Comparison of ENCODE assay signal across 8 mouse cellular contexts in the genomic region with DNA sequence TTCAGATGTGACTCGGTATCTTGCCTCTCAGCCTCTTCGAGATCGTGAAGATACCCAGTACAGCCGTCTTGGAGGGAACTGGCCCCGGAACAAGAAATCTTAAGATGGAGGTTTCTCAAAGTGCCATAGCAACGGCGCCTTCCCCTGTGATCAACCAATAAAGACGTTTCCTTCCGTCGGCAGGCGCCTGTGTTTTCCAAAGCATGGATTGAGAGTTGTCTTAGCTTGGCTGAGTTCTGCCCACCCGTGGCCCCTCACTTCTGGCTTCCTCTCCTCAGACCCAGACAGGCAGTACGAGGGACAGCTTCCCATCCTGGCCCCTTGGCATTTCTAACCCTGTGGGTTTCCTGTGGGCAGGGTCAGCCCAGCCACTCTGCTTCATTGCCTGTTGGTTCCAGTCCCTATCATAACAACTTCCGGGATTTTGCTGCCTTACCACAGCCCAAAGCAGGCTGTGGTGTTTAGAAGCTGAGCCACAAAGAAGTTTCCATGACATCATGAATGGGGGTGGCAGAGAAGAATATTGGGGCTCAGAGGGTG. TPM values are rescaled to one million over a fixed set of nuclear protein-coding genes. Genes with fewer than 3 reads are reported as not detected.
DNase-seq lines count a peak whose midpoint lies in the region; ATAC-seq and TF ChIP-seq lines count a peak whose summit lies in the region.

No protein-coding gene starts in this region.

- H3K9me3 ChIP-seq in kidney, embryonic 16.5 days (ENCODE audit: low read length) = no peaks in the 10 kb centered on the region
- no peaks in the 10 kb centered on the region for H3K9me3 ChIP-seq in liver, embryonic 14.5 days (ENCODE audit: control insufficient read depth, low read length)
- no peaks in the 10 kb centered on the region for H3K9me3 ChIP-seq in intestine, postnatal 0 days (ENCODE audit: control insufficient read depth)

- no peak for ATAC-seq in kidney, embryonic 16.5 days (ENCODE audit: low FRiP score, low TSS enrichment)
- peak; percentile 47; the same call in 1 of the 2 replicates for ATAC-seq in liver, embryonic 14.5 days (ENCODE audit: insufficient read depth)
- no peak for ATAC-seq in intestine, postnatal 0 days

- no peak overlapping the region for H3K4me3 ChIP-seq in kidney, adult 2 months (ENCODE audit: insufficient read depth, low read depth, low read length)
- H3K4me3 ChIP-seq in kidney, embryonic 16.5 days (ENCODE audit: low read length) = no peak overlapping the region
- peak overlapping the region in 1 of 2 experiments; percentile 26; a peak in 1 of 4 replicates for H3K4me3 ChIP-seq in liver, embryonic 14.5 days (ENCODE audit: insufficient read depth in 1 of 2, low read depth in 2 of 2, low read length in 2 of 2)
- H3K4me3 ChIP-seq in intestine, postnatal 0 days (ENCODE audit: low read depth, low read length) = no peak overlapping the region

- 52% methylated on average over 14 of the region's 14 CpGs for WGBS in kidney, adult 2 months
- WGBS in kidney, embryonic 16.5 days = 69% methylated on average over 14 of the region's 14 CpGs
- WGBS in liver, embryonic 14.5 days (ENCODE audit: insufficient replicate concordance) = 7% methylated on average over 14 of the region's 14 CpGs
- WGBS in intestine, postnatal 0 days = 63% methylated on average over 14 of the region's 14 CpGs

- TF ChIP-seq EP300 in liver, embryonic 14.5 days (IDR thresholded peaks at IDR 0.05; ENCODE audit: low read depth) = no peak

- H3K9ac ChIP-seq in kidney, embryonic 16.5 days (replicated peaks; ENCODE audit: low read length) = no peak overlapping the region
- H3K9ac ChIP-seq in liver, embryonic 14.5 days (replicated peaks) = no peak overlapping the region
- H3K9ac ChIP-seq in intestine, postnatal 0 days (ENCODE audit: low read depth, low read length) = no peak overlapping the region

- H3K4me1 ChIP-seq in kidney, adult 2 months (ENCODE audit: control insufficient read depth, insufficient read depth, low read length) = no peaks in the 10 kb centered on the region
- H3K4me1 ChIP-seq in kidney, embryonic 16.5 days (ENCODE audit: insufficient read depth, low read length) = no peaks in the 10 kb centered on the region
- H3K4me1 ChIP-seq in liver, embryonic 14.5 days (replicated peaks; ENCODE audit: control insufficient read depth in 2 of 2, insufficient read depth in 2 of 2, low read length in 1 of 2) = no peaks in the 10 kb centered on the region
- H3K4me1 ChIP-seq in intestine, postnatal 0 days (replicated peaks; ENCODE audit: control insufficient read depth, insufficient read depth, low read length) = no peaks in the 10 kb centered on the region

- no peak for TF ChIP-seq CTCF in kidney, adult 2 months (conservative IDR thresholded peaks at IDR 0.05; ENCODE audit: insufficient read depth, insufficient read length, low read depth, low read length)
- no peak for TF ChIP-seq CTCF in liver, embryonic 14.5 days (IDR thresholded peaks at IDR 0.05; ENCODE audit: low read depth)
- no peak for TF ChIP-seq CTCF in intestine, postnatal 0 days (IDR thresholded peaks at IDR 0.05; ENCODE audit: low read depth)

- no peak overlapping the region for H3K4me2 ChIP-seq in kidney, embryonic 16.5 days (replicated peaks; ENCODE audit: low read depth, low read length)
- peak overlapping the region; percentile 39 for H3K4me2 ChIP-seq in liver, embryonic 14.5 days (ENCODE audit: low read depth)
- H3K4me2 ChIP-seq in intestine, postnatal 0 days (replicated peaks; ENCODE audit: low read depth) = no peak overlapping the region

- DNase-seq in kidney, adult 2 months = peak; percentile 39
- DNase-seq in heart, adult 18-20 months = peak; percentile 15 to 62
- DNase-seq in liver, embryonic 14.5 days (ENCODE audit: low read depth in 3 of 3, low spot score in 3 of 3) = peak in 1 of 3 experiments; percentile 40
- peak; percentile 33 to 45 for DNase-seq in spleen, postnatal 14 days (ENCODE audit: low spot score in 2 of 2)
- no peak for DNase-seq in cerebellum, adult 18-20 months
- DNase-seq in cerebellum, postnatal 4 days (ENCODE audit: low spot score in 2 of 2) = no peak

- 0 out of 2 replicates have a peak, but pooled peaks cover 1% of the 10 kb centered on the region for H3K27me3 ChIP-seq in kidney, adult 2 months (replicated peaks; ENCODE audit: control insufficient read depth, insufficient read depth, low read length)
- H3K27me3 ChIP-seq in kidney, embryonic 16.5 days (ENCODE audit: insufficient read depth, low read length) = no peaks in the 10 kb centered on the region
- no peaks in the 10 kb centered on the region for H3K27me3 ChIP-seq in liver, embryonic 14.5 days (ENCODE audit: control insufficient read depth, insufficient read depth, low read length)
- no peaks in the 10 kb centered on the region; the same call in 1 of the 2 replicates for H3K27me3 ChIP-seq in intestine, postnatal 0 days (replicated peaks; ENCODE audit: control insufficient read depth, insufficient read depth, low read length)

- H3K27ac ChIP-seq in kidney, adult 2 months (ENCODE audit: insufficient read depth, low read depth, low read length) = no peak overlapping the region
- H3K27ac ChIP-seq in kidney, embryonic 16.5 days (ENCODE audit: low read length) = no peak overlapping the region
- H3K27ac ChIP-seq in liver, embryonic 14.5 days = no peak overlapping the region
- H3K27ac ChIP-seq in intestine, postnatal 0 days (ENCODE audit: low read depth, low read length) = no peak overlapping the region

- no peak for TF ChIP-seq POLR2A in kidney, adult 2 months (IDR thresholded peaks at IDR 0.05; ENCODE audit: low read depth, low read length)

- H3K36me3 ChIP-seq in kidney, adult 2 months (ENCODE audit: control insufficient read depth, insufficient read depth, low read length) = no peaks in the 10 kb centered on the region
- H3K36me3 ChIP-seq in kidney, embryonic 16.5 days (ENCODE audit: insufficient read depth, low read length) = no peaks in the 10 kb centered on the region
- H3K36me3 ChIP-seq in liver, embryonic 14.5 days (replicated peaks; ENCODE audit: control insufficient read depth, insufficient read depth, low read depth) = no peaks in the 10 kb centered on the region
- H3K36me3 ChIP-seq in intestine, postnatal 0 days (ENCODE audit: control insufficient read depth, insufficient read depth) = no peaks in the 10 kb centered on the region

RNA-seq across cellular contexts. Expression of gene Cd3d, which starts 4.7 kb away (rescaled TPM):
- 0.19 and 2.9 TPM in 2 replicates for polyA plus RNA-seq in kidney, adult 2 months (2012; rRNA removed)
- not detected in 2 replicates for polyA plus RNA-seq in kidney, embryonic 16.5 days (2015; fragmentation: Nextera tagmentation; extraction: Ambion mirVana)
- 1 to 10 TPM in 1 of 2 experiments, not detected in 1; 4.1 TPM for total RNA-seq in heart, adult 18-20 months (2021)
- 0.02 TPM in 1 of 2 replicates, not detected in the other for polyA plus RNA-seq in liver, embryonic 14.5 days (2012; rRNA removed)
- 0.32 TPM in 1 of 2 replicates, not detected in the other for polyA plus RNA-seq in liver, embryonic 14.5 days (2014; fragmentation: Nextera tagmentation; extraction: Ambion mirVana)
- 0.51 and 0.95 TPM in 2 replicates for polyA plus RNA-seq in intestine, postnatal 0 days (2015; fragmentation: Nextera tagmentation; extraction: Ambion mirVana)

RNA-seq across cellular contexts. Expression of gene Cd3g, which starts 6.1 kb away (rescaled TPM):
- 0.57 and 3.2 TPM in 2 replicates for polyA plus RNA-seq in kidney, adult 2 months (2012; rRNA removed)
- polyA plus RNA-seq in kidney, embryonic 16.5 days (2015; fragmentation: Nextera tagmentation; extraction: Ambion mirVana) = not detected in 2 replicates
- 1 to 10 TPM in 1 of 2 experiments, under 1 TPM in 1; 0.62 to 4.6 TPM for total RNA-seq in heart, adult 18-20 months (2021)
- polyA plus RNA-seq in liver, embryonic 14.5 days (2012; rRNA removed) = 0.09 and 0.26 TPM in 2 replicates
- polyA plus RNA-seq in liver, embryonic 14.5 days (2014; fragmentation: Nextera tagmentation; extraction: Ambion mirVana) = 0.25 and 0.51 TPM in 2 replicates
- polyA plus RNA-seq in intestine, postnatal 0 days (2015; fragmentation: Nextera tagmentation; extraction: Ambion mirVana) = 0.61 and 0.78 TPM in 2 replicates

RNA-seq across cellular contexts. Expression of gene Ube4a, which starts 20.9 kb away (rescaled TPM):
- polyA plus RNA-seq in kidney, adult 2 months (2012; rRNA removed) = 15.9 and 18.3 TPM in 2 replicates
- 24.3 and 29.1 TPM in 2 replicates for polyA plus RNA-seq in kidney, embryonic 16.5 days (2015; fragmentation: Nextera tagmentation; extraction: Ambion mirVana)
- total RNA-seq in heart, adult 18-20 months (2021) = 10 to 100 TPM; 33.8 to 35.5 TPM
- 6.1 and 7.6 TPM in 2 replicates for polyA plus RNA-seq in liver, embryonic 14.5 days (2012; rRNA removed)
- polyA plus RNA-seq in liver, embryonic 14.5 days (2014; fragmentation: Nextera tagmentation; extraction: Ambion mirVana) = 11.6 and 13.1 TPM in 2 replicates
- 12.7 and 12.9 TPM in 2 replicates for polyA plus RNA-seq in intestine, postnatal 0 days (2015; fragmentation: Nextera tagmentation; extraction: Ambion mirVana)

RNA-seq across cellular contexts. Expression of gene Cd3e, which starts 23.1 kb away (rescaled TPM):
- 0.52 and 3.6 TPM in 2 replicates for polyA plus RNA-seq in kidney, adult 2 months (2012; rRNA removed)
- polyA plus RNA-seq in kidney, embryonic 16.5 days (2015; fragmentation: Nextera tagmentation; extraction: Ambion mirVana) = not detected in 2 replicates
- 1 to 10 TPM in 1 of 2 experiments, under 1 TPM in 1; 0.47 to 6.4 TPM for total RNA-seq in heart, adult 18-20 months (2021)
- not detected in 2 replicates for polyA plus RNA-seq in liver, embryonic 14.5 days (2012; rRNA removed)
- not detected in 2 replicates for polyA plus RNA-seq in liver, embryonic 14.5 days (2014; fragmentation: Nextera tagmentation; extraction: Ambion mirVana)
- 0.37 and 0.74 TPM in 2 replicates for polyA plus RNA-seq in intestine, postnatal 0 days (2015; fragmentation: Nextera tagmentation; extraction: Ambion mirVana)

RNA-seq across cellular contexts. Expression of gene Mpzl2, which starts 53.3 kb away (rescaled TPM):
- 18.8 TPM in 2 replicates for polyA plus RNA-seq in kidney, adult 2 months (2012; rRNA removed)
- polyA plus RNA-seq in kidney, embryonic 16.5 days (2015; fragmentation: Nextera tagmentation; extraction: Ambion mirVana) = 20.3 and 23.4 TPM in 2 replicates
- 1 to 10 TPM in 1 of 2 experiments, under 1 TPM in 1; 0.62 to 2.3 TPM for total RNA-seq in heart, adult 18-20 months (2021)
- polyA plus RNA-seq in liver, embryonic 14.5 days (2012; rRNA removed) = 4.4 and 4.9 TPM in 2 replicates
- 3.1 and 4.7 TPM in 2 replicates for polyA plus RNA-seq in liver, embryonic 14.5 days (2014; fragmentation: Nextera tagmentation; extraction: Ambion mirVana)
- polyA plus RNA-seq in intestine, postnatal 0 days (2015; fragmentation: Nextera tagmentation; extraction: Ambion mirVana) = 9.1 and 11.0 TPM in 2 replicates

Comparison
In these comparisons a context has a peak if more than half of its experiments do, and no peak if none do; other contexts are left out.
1. DNase-seq: peak in kidney, adult 2 months (single experiment), heart, adult 18-20 months (2 of 2) and spleen, postnatal 14 days (2 of 2); none in cerebellum, adult 18-20 months (0 of 2) and cerebellum, postnatal 4 days (0 of 2).